Mouse (Mus musculus) small intestine, adult 2 months (tissue): ENCODE data around the gene Fer. TPM values are rescaled to one million over a fixed set of nuclear protein-coding genes. Genes with fewer than 3 reads are reported as not detected.

Experiments used
- H3K27ac ChIP-seq: fragments of 200-500 bp; 2 replicates; pipeline ENCODE4 v1.5.1; 2012; ENCODE audit warnings: low read depth, low read length, control low read depth, inconsistent platforms; ENCODE audit not compliant: insufficient read depth
- H3K27me3 ChIP-seq: fragments of 200-500 bp; 2 replicates; pipeline ENCODE4 v1.6.1; 2012; ENCODE audit warnings: mild to moderate bottlenecking, moderate library complexity, low read length, inconsistent platforms; ENCODE audit not compliant: control insufficient read depth, insufficient read depth
- H3K36me3 ChIP-seq: fragments of 200-500 bp; 2 replicates; pipeline ENCODE4 v1.6.1; 2012; ENCODE audit warnings: mild to moderate bottlenecking, low read length, control low read depth, inconsistent platforms; ENCODE audit not compliant: control insufficient read depth, insufficient read depth
- H3K4me1 ChIP-seq: fragments of 200-500 bp; 2 replicates; pipeline ENCODE4 v1.6.1; 2012; ENCODE audit warnings: low read length, inconsistent platforms, mixed read lengths; ENCODE audit not compliant: control insufficient read depth, insufficient read depth, insufficient read length
- H3K4me3 ChIP-seq: fragments of 200-500 bp; 2 replicates; pipeline ENCODE4 v1.5.1; 2012; ENCODE audit warnings: low read depth, mild to moderate bottlenecking, control low read depth, inconsistent platforms, low read length, moderate library complexity
- CTCF ChIP-seq: fragments of 200-500 bp; IDR thresholded peaks from 2 replicates; pipeline ENCODE4 v1.5.1; 2012; ENCODE audit warnings: low read depth, mild to moderate bottlenecking, control low read depth, inconsistent platforms, low read length, moderate library complexity, mixed read lengths; ENCODE audit not compliant: insufficient replicate concordance, insufficient read length; ENCODE audit errors: extremely low read depth
- POLR2A ChIP-seq: fragments of 200-500 bp; IDR thresholded peaks from 2 replicates; pipeline ENCODE4 v1.6.1; 2012; ENCODE audit warnings: low read depth, mild to moderate bottlenecking, control low read depth, inconsistent platforms, low read length, moderate library complexity
- WGBS: fragments of 180-500 bp; shearing (Covaris S2); methylation state at CpG from one replicate; pipeline ENCODE4 v1.1.7; 2018; 5-methylcytosine and 5-hydroxymethylcytosine counted together
- polyA plus RNA-seq: library from polyadenylated mRNA; depleted of rRNA; stranded (reverse); fragments of >200 nt; gene quantifications from 2 replicates; pipeline ENCODE4 v1.2.3, GENCODE M21; 2012

Fer gene
- polyA plus RNA-seq, 1 experiment = 0.63 TPM

- WGBS = 93% methylated on average over 6 of the region's 6 CpGs
- H3K4me1 ChIP-seq = no peaks in the 10 kb centered on the region
- H3K36me3 ChIP-seq = no peaks in the 10 kb centered on the region
- no peak overlapping the region for H3K27ac ChIP-seq
- no peak overlapping the region for H3K4me3 ChIP-seq
- TF ChIP-seq CTCF = no peak
- TF ChIP-seq POLR2A = no peak
- no peaks in the 10 kb centered on the region for H3K27me3 ChIP-seq
Measured at GRCm38 (mm10) chr17:63997643-63998042, 134.8 kb downstream of the Fer start.

GRCm38 (mm10) chr17:64003444-64003843 lies 140.6 kb downstream of the Fer start:
- H3K27me3 ChIP-seq = no peaks in the 10 kb centered on the region
- H3K4me1 ChIP-seq = no peaks in the 10 kb centered on the region
- 83% methylated on average over 13 of the region's 13 CpGs for WGBS
- H3K36me3 ChIP-seq = no peaks in the 10 kb centered on the region
- no peak overlapping the region for H3K27ac ChIP-seq
- no peak for TF ChIP-seq POLR2A
- no peak for TF ChIP-seq CTCF
- H3K4me3 ChIP-seq = no peak overlapping the region

GRCm38 (mm10) chr17:64005575-64006249 lies 142.8 kb downstream of the Fer start:
- 39% methylated on average over 4 of the region's 4 CpGs for WGBS
- TF ChIP-seq CTCF = no peak
- no peak for TF ChIP-seq POLR2A

DNA sequence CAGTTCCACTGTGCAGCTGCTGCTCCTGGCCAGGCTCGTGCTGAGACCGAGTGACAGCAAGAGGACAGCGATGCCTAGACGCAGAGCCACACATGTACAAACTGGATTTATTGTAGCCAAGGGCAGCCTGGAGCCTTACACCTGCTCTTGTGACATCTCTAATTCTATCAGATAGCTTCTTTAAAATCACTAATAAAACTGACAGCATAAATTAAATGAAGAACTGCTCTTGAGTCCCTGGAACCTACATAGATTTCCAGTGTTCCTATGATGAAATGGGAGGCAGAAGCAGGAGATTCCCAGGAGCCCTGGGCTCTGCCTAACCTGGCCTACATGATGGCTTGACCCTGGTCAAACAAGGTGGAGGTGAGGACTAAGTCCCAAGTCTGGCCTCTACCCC lies 153.7 kb downstream of the Fer start:
- Histone ChIP-seq H3K27me3 (no peaks in the 10 kb centered on the region), H3K27ac (no peak overlapping the region), H3K4me1 (no peaks in the 10 kb centered on the region), H3K36me3 (no peaks in the 10 kb centered on the region), H3K4me3 (no peak overlapping the region)
- no peak for TF ChIP-seq POLR2A
- TF ChIP-seq CTCF = no peak
- 87% methylated on average over 4 of the region's 4 CpGs for WGBS

More at GRCm38 (mm10) chr17:64005575-64006249, 142.8 kb downstream of the Fer start:
- no peaks in the 10 kb centered on the region for H3K36me3 ChIP-seq
- H3K4me1 ChIP-seq = no peaks in the 10 kb centered on the region
- no peaks in the 10 kb centered on the region for H3K27me3 ChIP-seq
- no peak overlapping the region for H3K4me3 ChIP-seq
- H3K27ac ChIP-seq = no peak overlapping the region

DNA sequence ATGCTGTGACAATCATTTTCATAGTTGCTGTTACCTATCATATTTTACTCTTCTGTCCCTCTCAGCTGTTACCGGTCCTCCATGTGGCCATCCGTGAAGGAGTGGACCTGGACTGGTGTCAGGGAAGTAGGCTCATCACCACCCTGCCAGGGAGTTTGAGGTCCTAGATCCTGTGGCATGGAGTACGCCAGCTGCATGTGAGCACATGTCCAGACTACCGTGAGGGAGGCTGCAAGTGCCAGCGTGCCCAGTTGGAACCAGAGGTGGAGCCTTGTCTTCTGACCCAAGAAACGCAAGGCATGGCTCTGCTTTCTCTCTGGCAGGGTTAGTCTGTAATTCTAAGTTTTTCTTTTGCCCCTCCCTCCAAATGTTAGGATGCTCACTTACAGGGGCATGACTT lies 155.4 kb downstream of the Fer start:
- Histone ChIP-seq H3K27ac (no peak overlapping the region), H3K4me3 (no peak overlapping the region), H3K4me1 (no peaks in the 10 kb centered on the region), H3K27me3 (no peaks in the 10 kb centered on the region), H3K36me3 (no peaks in the 10 kb centered on the region)
- TF ChIP-seq POLR2A = no peak
- no peak for TF ChIP-seq CTCF
- 97% methylated on average over 6 of the region's 6 CpGs for WGBS

GRCm38 (mm10) chr17:64018870-64019269 lies 156.0 kb downstream of the Fer start:
- TF ChIP-seq CTCF (no peak), POLR2A (no peak)
- 79% methylated on average over 3 of the region's 3 CpGs for WGBS
- Histone ChIP-seq H3K4me3 (no peak overlapping the region), H3K27me3 (no peaks in the 10 kb centered on the region), H3K4me1 (no peaks in the 10 kb centered on the region), H3K36me3 (no peaks in the 10 kb centered on the region), H3K27ac (no peak overlapping the region)

DNA sequence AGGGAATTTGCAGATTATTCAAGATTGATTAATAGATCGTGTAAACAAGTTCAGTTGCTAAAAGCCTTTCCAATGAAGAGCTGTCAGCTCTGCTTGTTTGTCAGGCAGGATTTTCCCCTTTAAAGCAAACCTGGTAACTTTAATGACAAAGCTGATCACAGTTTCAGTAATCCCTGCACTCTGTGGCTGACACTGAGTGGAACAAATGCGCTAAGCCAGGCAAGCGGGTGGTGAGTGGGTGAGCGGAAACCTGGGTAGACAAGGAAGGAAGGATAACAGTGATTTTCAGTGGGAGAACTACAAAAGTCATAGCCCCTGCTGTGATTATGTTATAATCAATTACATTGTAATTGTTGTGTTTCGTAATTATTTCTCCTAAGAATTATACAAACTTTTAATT lies 156.8 kb downstream of the Fer start:
- TF ChIP-seq CTCF = no peak
- TF ChIP-seq POLR2A = no peak
- H3K27ac ChIP-seq = no peak overlapping the region
- H3K36me3 ChIP-seq = no peaks in the 10 kb centered on the region
- H3K4me3 ChIP-seq = no peak overlapping the region
- WGBS = 90% methylated on average over 5 of the region's 5 CpGs
- H3K4me1 ChIP-seq = no peaks in the 10 kb centered on the region
- no peaks in the 10 kb centered on the region for H3K27me3 ChIP-seq

DNA sequence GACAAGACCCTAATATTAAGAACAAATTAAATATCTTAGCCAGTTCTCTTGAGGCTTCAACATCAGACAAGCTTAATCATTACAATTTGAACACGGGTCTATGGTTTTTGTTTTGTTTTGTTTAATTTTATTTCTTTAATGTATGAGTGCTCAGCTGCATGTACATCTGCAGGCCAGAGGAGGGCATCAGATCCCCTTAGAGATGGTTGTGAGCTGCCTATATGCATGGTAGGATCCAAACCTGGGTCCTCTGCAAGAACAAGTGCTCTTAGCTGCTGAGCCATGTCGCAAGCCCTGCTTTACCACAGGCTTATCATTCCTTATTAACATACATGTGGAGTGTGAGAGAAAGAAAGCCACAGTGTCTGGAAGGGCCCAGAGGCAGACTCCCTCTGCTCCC lies 163.6 kb downstream of the Fer start:
- Histone ChIP-seq H3K4me1 (no peaks in the 10 kb centered on the region), H3K36me3 (no peaks in the 10 kb centered on the region), H3K27ac (no peak overlapping the region), H3K27me3 (no peaks in the 10 kb centered on the region), H3K4me3 (no peak overlapping the region)
- 65% methylated on average over 2 of the region's 2 CpGs for WGBS
- TF ChIP-seq CTCF = no peak
- no peak for TF ChIP-seq POLR2A
